Mouse (Mus musculus): ENCODE measurements at regions not wholly inside any gene's neighbourhood (a gene's known extent, or its start where the extent isn't known, plus 50 kb on each side); places are given as distances from the start of the nearest gene placed in this dataset.

DNA sequence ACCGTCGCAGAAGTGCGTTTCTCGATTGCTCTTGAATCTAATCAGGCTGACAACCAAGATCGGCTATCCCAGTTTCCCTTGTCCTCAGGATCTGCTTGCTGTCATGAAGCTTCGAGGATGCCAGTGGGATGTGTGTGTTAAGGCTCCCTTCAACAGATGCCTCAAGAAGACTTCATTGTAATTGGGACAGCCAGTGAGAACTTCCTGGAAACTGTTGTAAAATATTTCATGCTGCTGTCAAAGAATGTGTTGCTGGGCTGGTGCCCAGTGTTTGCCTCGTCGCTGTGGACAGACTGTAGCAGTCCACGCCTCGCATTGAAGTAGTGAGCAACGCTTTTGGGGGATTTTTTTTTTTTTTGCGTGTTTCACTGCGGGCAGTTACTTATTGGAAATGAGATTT, 249.2 kb upstream of the Prox1 start:
- intact Hi-C loops (cut with DNase I), result no loop called here
- peak; percentile 26 for DNase-seq

DNA sequence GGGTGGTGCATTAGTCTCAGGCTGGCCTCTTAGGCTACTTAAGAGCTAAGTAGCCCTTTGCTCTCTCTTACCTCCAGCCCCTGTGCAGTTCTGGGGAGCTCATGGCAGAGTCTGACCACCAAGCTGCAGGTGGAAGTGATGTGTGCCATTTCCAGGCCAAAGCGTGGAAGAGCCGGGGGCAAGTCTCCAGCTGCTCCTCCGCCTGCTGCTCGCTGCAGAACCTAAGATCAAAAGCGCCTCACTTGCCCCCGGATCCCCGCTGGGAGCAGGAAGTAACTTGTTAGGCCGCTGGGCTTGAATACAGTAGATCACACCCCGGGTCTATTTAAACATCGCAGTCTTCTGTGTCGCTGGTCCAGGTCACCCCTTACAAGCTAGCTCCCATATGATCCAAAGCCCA, 246.8 kb upstream of the Prox1 start:
- intact Hi-C loops (cut with DNase I), result no loop called here
- peak; percentile 19 for DNase-seq

GRCm38 (mm10) chr1:190411756-190412155, 241.2 kb upstream of the Prox1 start:
- no peak for DNase-seq
- intact Hi-C loops (cut with DNase I), result no loop called here

GRCm38 (mm10) chr1:190403335-190403734, 232.8 kb upstream of the Prox1 start:
- intact Hi-C loops (cut with DNase I), result no loop called here
- no peak for DNase-seq

DNA sequence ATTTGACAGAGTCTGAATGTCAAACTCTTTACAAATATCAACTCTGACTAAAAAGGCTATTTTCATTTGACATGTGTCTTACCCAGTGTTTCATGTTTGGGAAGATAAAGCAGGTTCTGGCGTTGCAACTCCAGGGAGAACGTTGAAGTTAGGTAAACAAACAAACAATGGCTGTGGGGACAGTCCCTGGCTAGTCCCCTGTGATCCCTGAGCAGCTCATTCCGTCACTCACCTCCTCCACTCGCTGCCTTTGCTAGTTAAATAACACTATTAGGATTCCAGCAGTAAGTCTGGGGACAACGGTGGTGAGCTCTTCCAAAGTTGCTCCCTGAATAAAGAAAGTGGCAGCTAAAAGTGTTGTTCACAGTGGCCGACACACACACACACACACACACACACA, 227.8 kb upstream of the Prox1 start:
- DNase-seq, result no peak
- intact Hi-C loops (cut with DNase I), result no loop called here

DNA sequence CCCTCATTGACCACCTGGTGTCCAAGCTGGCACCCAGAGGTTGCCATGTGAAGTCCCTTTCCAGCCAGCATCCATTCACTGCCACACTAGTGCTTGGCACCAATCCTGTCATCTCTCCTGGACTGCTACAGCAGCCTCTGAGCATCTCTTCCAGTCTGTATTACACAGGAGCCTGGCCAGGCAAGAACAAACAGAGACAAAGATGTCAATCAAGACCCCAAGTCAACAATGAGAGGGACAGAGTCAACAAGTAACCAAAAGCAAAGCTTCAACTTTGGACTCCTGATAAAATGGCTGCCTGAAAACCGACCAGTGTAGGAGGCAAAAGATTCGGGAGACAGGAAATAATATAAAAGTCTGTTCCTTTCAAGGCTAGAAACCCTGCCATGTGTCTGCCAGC, 227.3 kb upstream of the Prox1 start:
- intact Hi-C loops (cut with DNase I), result no loop called here
- DNase-seq, result no peak

GRCm38 (mm10) chr1:190393061-190393460, 222.5 kb upstream of the Prox1 start:
- intact Hi-C loops (cut with DNase I), result no loop called here
- DNase-seq, result peak; percentile 43

GRCm38 (mm10) chr1:190388853-190389252, 218.3 kb upstream of the Prox1 start:
- intact Hi-C loops (cut with DNase I), result no loop called here

GRCm38 (mm10) chr1:190384555-190384954, 214.0 kb upstream of the Prox1 start:
- intact Hi-C loops (cut with DNase I), result no loop called here

More at GRCm38 (mm10) chr1:190388853-190389252, 218.3 kb upstream of the Prox1 start:
- no peak for DNase-seq

GRCm38 (mm10) chr1:190383256-190383838, 212.8 kb upstream of the Prox1 start:
- no peak for DNase-seq
- intact Hi-C loops (cut with DNase I), result no loop called here

More at GRCm38 (mm10) chr1:190384555-190384954, 214.0 kb upstream of the Prox1 start:
- no peak for DNase-seq

DNA sequence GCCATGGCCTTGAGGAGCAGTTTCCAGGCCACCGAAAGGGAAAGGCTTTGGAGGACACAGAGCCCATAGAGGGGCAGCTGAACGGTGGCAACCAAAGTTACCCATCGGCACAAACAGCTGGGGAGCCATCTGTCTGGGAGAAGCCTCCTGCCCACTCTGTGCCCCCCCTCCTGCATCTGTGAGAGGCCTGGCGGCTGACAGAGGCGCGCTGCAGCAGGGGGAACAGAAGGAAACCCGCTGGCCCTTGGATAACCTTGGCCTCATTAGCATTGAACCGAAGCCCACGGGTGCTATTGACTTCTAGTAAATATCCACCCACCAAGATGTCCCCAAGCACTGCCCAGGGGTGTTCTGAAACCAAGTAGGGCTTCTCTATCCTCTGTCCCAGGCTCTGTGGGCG, 209.6 kb upstream of the Prox1 start:
- peak; percentile 50 for DNase-seq
- intact Hi-C loops (cut with DNase I), result no loop called here

GRCm38 (mm10) chr1:190375160-190375880, 204.8 kb upstream of the Prox1 start:
- no peak for DNase-seq

GRCm38 (mm10) chr1:190374270-190374669, 203.8 kb upstream of the Prox1 start:
- intact Hi-C loops (cut with DNase I), result no loop called here

More at GRCm38 (mm10) chr1:190375160-190375880, 204.8 kb upstream of the Prox1 start:
- intact Hi-C loops (cut with DNase I), result no loop called here

DNA sequence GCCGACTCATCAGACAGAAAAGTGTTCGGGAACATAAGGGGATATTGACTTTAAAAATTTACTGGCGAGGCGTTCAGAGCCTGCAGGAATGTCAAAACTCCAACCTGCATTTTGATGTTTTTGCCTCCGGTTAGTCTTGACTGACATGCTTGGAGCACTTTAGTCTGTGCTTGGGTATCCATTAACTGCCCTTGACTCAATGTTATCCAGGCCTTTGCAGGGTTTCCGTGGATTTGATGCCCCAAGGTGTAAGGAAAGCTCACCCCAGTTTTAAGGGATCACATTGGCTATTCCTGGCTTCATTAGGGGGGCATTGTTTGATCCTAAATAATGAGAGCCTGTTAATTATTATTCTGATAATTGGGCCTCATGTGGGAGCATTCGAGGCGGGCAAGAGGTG, 196.1 kb upstream of the Prox1 start:
- DNase-seq, result no peak
- intact Hi-C loops (cut with DNase I), result no loop called here

More at GRCm38 (mm10) chr1:190374270-190374669, 203.8 kb upstream of the Prox1 start:
- no peak for DNase-seq

DNA sequence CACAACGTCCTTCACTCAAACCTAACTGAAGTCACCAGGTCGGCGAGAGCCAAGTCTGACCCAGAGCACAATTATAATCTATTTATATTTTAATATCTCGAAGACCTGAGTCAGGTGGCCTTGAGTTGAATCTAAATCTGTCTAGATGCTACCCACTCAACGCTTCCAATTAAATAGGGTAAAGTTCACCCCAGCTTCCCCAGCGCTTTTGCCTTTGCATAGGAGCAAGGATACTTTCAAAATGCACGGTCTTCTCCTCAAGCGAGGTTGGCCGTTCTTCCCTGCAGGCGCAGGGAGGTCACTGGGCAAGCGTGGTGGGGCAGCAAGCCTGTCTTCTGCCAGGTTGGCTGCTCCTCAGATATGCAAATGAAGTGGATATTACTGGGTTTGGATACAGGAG, 194.6 kb upstream of the Prox1 start:
- intact Hi-C loops (cut with DNase I), result no loop called here
- DNase-seq, result peak; percentile 13

GRCm38 (mm10) chr1:190360661-190361060, 190.1 kb upstream of the Prox1 start:
- intact Hi-C loops (cut with DNase I), result no loop called here
- no peak for DNase-seq

- no peak for DNase-seq
- intact Hi-C loops (cut with DNase I), result no loop called here
Measured at GRCm38 (mm10) chr1:190357779-190358178, 187.3 kb upstream of the Prox1 start.

GRCm38 (mm10) chr1:190347610-190348009, 177.1 kb upstream of the Prox1 start:
- intact Hi-C loops (cut with DNase I), result no loop called here
- no peak for DNase-seq

DNA sequence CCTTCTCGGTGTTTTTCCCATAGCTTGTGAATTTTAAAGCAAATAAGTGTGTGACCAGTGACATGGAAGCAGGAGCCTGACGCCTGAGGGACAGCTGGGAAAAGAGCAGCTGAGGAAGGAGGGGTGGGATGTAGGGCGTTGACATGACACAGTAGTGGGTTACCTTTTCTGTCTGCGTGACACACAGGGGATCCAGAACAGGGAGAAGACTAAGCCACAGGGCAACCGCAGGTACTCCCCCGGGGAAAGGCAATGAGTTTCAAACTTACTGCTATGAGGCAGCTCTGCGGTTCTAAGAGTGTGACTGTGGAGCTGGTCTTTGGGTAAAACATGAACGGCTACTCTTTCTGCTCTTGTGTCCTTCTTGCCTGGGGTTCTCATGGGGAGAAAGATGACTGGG, 170.2 kb upstream of the Prox1 start:
- no peak for DNase-seq
- intact Hi-C loops (cut with DNase I), result no loop called here

DNA sequence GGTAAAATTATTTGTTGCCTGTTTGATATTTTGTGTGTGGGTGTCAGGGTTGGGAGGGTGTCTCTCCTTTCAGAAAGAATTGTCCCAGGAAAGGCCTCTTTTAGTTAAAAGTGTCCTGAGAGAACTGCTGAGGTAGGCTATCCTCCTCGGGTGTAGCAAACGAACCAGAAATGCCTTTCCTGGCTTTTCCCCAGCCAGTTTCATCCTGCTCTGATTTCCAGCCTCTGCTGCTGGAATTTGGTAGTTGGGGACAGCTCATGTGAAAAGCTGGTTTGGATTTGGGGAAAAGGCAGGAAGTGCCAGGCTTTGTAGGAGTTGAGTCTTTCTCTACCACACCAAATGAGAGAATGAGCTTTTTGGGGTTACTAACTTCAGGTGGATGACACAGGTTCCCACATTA, 164.0 kb upstream of the Prox1 start:
- DNase-seq, result no peak
- intact Hi-C loops (cut with DNase I), result no loop called here

GRCm38 (mm10) chr1:190334053-190334452, 163.5 kb upstream of the Prox1 start:
- intact Hi-C loops (cut with DNase I), result no loop called here
- peak; percentile 62 for DNase-seq

DNA sequence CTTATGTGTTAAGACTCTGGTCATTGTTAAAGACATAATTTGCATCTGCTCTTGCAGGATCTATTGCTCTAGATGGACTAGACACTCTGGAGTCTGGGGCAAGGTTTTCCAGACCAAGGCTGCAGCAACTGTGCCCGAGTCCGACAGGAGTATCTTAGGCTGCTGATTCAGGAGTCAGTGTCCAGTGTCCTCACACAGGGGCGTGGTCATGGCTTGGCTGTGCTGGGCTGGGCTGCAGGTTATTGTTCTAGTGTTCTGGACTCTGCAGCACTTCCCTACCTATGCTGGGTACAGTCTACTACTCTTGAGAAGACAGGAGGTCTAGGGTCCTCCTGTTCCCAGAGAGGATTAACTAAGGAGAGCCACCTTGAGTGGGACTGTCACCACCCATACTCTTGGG, 161.5 kb upstream of the Prox1 start:
- intact Hi-C loops (cut with DNase I), result no loop called here
- no peak for DNase-seq

GRCm38 (mm10) chr1:190324562-190324961, 154.0 kb upstream of the Prox1 start:
- DNase-seq, result no peak
- intact Hi-C loops (cut with DNase I), result no loop called here
